Mouse (Mus musculus): Measurements from ENCODE around the gene Gm9887. TPM values are rescaled to one million over a fixed set of nuclear protein-coding genes. Genes with fewer than 3 reads are reported as not detected.

Gm9887 gene
- 1.1 and 2.8 TPM in 2 replicates for polyA plus RNA-seq (2012; rRNA removed)

- TF ChIP-seq CTCF (IDR thresholded peaks at IDR 0.05; ENCODE audit: borderline replicate concordance, control insufficient read depth, extremely low read depth, insufficient read depth, low read length, poor library complexity), result peak; percentile 50; the same call in 1 of the 2 replicates
- TF ChIP-seq POLR2A (IDR thresholded peaks at IDR 0.05; ENCODE audit: control insufficient read depth, extremely low read depth, insufficient read depth, low read length, poor library complexity), result peak; percentile 98
- DNase-seq, result peak; percentile 99
- Histone ChIP-seq H3K36me3 (ENCODE audit: control insufficient read depth, insufficient read depth, low read length) (peaks cover 8% of the 10 kb centered on the region), H3K27me3 (ENCODE audit: control insufficient read depth, insufficient read depth, low read length) (no peaks in the 10 kb centered on the region), H3K4me1 (replicated peaks; ENCODE audit: control insufficient read depth, insufficient read depth, low read length) (0 out of 2 replicates have a peak, but pooled peaks cover 2% of the 10 kb centered on the region), H3K27ac (ENCODE audit: control insufficient read depth, insufficient read depth, low read length) (peak within 1 kb of the TSS; percentile 80), H3K4me3 (ENCODE audit: control insufficient read depth, insufficient read depth, low read length) (peak within 1 kb of the TSS; percentile 99)
- WGBS, result under 1% methylated on average over 121 of the region's 121 CpGs
Measured at GRCm38 (mm10) chr12:69371854-69372671, at the start of gene Gm9887, which contains the start of gene Arf6. Gene Gm9887, minus strand, starts transcription at chr12:69372458. Gene Arf6, plus strand, starts transcription at chr12:69372150.

GRCm38 (mm10) chr12:69420716-69421115, 48.5 kb upstream of the Gm9887 start:
- Histone ChIP-seq H3K4me3 (ENCODE audit: control insufficient read depth, insufficient read depth, low read length) (no peak overlapping the region), H3K27ac (ENCODE audit: control insufficient read depth, insufficient read depth, low read length) (no peak overlapping the region), H3K27me3 (ENCODE audit: control insufficient read depth, insufficient read depth, low read length) (no peaks in the 10 kb centered on the region), H3K4me1 (replicated peaks; ENCODE audit: control insufficient read depth, insufficient read depth, low read length) (peaks cover 26% of the 10 kb centered on the region), H3K36me3 (ENCODE audit: control insufficient read depth, insufficient read depth, low read length) (no peaks in the 10 kb centered on the region)
- peak; percentile 28 for DNase-seq
- TF ChIP-seq POLR2A (IDR thresholded peaks at IDR 0.05; ENCODE audit: control insufficient read depth, extremely low read depth, insufficient read depth, low read length, poor library complexity) (no peak), CTCF (IDR thresholded peaks at IDR 0.05; ENCODE audit: borderline replicate concordance, control insufficient read depth, extremely low read depth, insufficient read depth, low read length, poor library complexity) (no peak)
- 31% methylated on average over 3 of the region's 3 CpGs for WGBS

- H3K4me3 ChIP-seq (ENCODE audit: control insufficient read depth, insufficient read depth, low read length), result no peak overlapping the region
- H3K27ac ChIP-seq (ENCODE audit: control insufficient read depth, insufficient read depth, low read length), result no peak overlapping the region
- DNase-seq, result no peak
- TF ChIP-seq CTCF (IDR thresholded peaks at IDR 0.05; ENCODE audit: borderline replicate concordance, control insufficient read depth, extremely low read depth, insufficient read depth, low read length, poor library complexity), result no peak
- no peak for TF ChIP-seq POLR2A (IDR thresholded peaks at IDR 0.05; ENCODE audit: control insufficient read depth, extremely low read depth, insufficient read depth, low read length, poor library complexity)
- H3K4me1 ChIP-seq (replicated peaks; ENCODE audit: control insufficient read depth, insufficient read depth, low read length), result peaks cover 20% of the 10 kb centered on the region
- no peaks in the 10 kb centered on the region for H3K27me3 ChIP-seq (ENCODE audit: control insufficient read depth, insufficient read depth, low read length)
- no peaks in the 10 kb centered on the region for H3K36me3 ChIP-seq (ENCODE audit: control insufficient read depth, insufficient read depth, low read length)
- 86% methylated on average over 4 of the region's 4 CpGs for WGBS
Measured at GRCm38 (mm10) chr12:69419606-69420005, 47.3 kb upstream of the Gm9887 start.

- H3K4me1 ChIP-seq (replicated peaks; ENCODE audit: control insufficient read depth, insufficient read depth, low read length), result peaks cover 20% of the 10 kb centered on the region
- DNase-seq, result no peak
- no peak overlapping the region for H3K4me3 ChIP-seq (ENCODE audit: control insufficient read depth, insufficient read depth, low read length)
- TF ChIP-seq POLR2A (IDR thresholded peaks at IDR 0.05; ENCODE audit: control insufficient read depth, extremely low read depth, insufficient read depth, low read length, poor library complexity), result no peak
- WGBS, result 54% methylated on average over 14 of the region's 14 CpGs
- H3K27ac ChIP-seq (ENCODE audit: control insufficient read depth, insufficient read depth, low read length), result no peak overlapping the region
- no peaks in the 10 kb centered on the region for H3K36me3 ChIP-seq (ENCODE audit: control insufficient read depth, insufficient read depth, low read length)
- H3K27me3 ChIP-seq (ENCODE audit: control insufficient read depth, insufficient read depth, low read length), result no peaks in the 10 kb centered on the region
Measured at GRCm38 (mm10) chr12:69419017-69419605, 46.9 kb upstream of the Gm9887 start.

GRCm38 (mm10) chr12:69418606-69419005, 46.3 kb upstream of the Gm9887 start:
- Histone ChIP-seq H3K4me3 (ENCODE audit: control insufficient read depth, insufficient read depth, low read length) (no peak overlapping the region), H3K27ac (ENCODE audit: control insufficient read depth, insufficient read depth, low read length) (no peak overlapping the region), H3K36me3 (ENCODE audit: control insufficient read depth, insufficient read depth, low read length) (no peaks in the 10 kb centered on the region), H3K4me1 (replicated peaks; ENCODE audit: control insufficient read depth, insufficient read depth, low read length) (peaks cover 23% of the 10 kb centered on the region), H3K27me3 (ENCODE audit: control insufficient read depth, insufficient read depth, low read length) (no peaks in the 10 kb centered on the region)
- 93% methylated on average over 13 of the region's 13 CpGs for WGBS
- TF ChIP-seq POLR2A (IDR thresholded peaks at IDR 0.05; ENCODE audit: control insufficient read depth, extremely low read depth, insufficient read depth, low read length, poor library complexity) (no peak), CTCF (IDR thresholded peaks at IDR 0.05; ENCODE audit: borderline replicate concordance, control insufficient read depth, extremely low read depth, insufficient read depth, low read length, poor library complexity) (no peak)
- DNase-seq, result no peak

- no peak for TF ChIP-seq CTCF (IDR thresholded peaks at IDR 0.05; ENCODE audit: borderline replicate concordance, control insufficient read depth, extremely low read depth, insufficient read depth, low read length, poor library complexity)
- TF ChIP-seq POLR2A (IDR thresholded peaks at IDR 0.05; ENCODE audit: control insufficient read depth, extremely low read depth, insufficient read depth, low read length, poor library complexity), result no peak
- no peak for DNase-seq
- peaks cover 24% of the 10 kb centered on the region for H3K4me1 ChIP-seq (replicated peaks; ENCODE audit: control insufficient read depth, insufficient read depth, low read length)
- WGBS, result 31% methylated on average over 9 of the region's 9 CpGs
- no peaks in the 10 kb centered on the region for H3K36me3 ChIP-seq (ENCODE audit: control insufficient read depth, insufficient read depth, low read length)
- H3K4me3 ChIP-seq (ENCODE audit: control insufficient read depth, insufficient read depth, low read length), result no peak overlapping the region
- H3K27me3 ChIP-seq (ENCODE audit: control insufficient read depth, insufficient read depth, low read length), result no peaks in the 10 kb centered on the region
- H3K27ac ChIP-seq (ENCODE audit: control insufficient read depth, insufficient read depth, low read length), result no peak overlapping the region
Measured at GRCm38 (mm10) chr12:69417701-69418291, 45.5 kb upstream of the Gm9887 start.

Data from thymus, adult 2 months (tissue).